Mouse (Mus musculus) liver, postnatal 0 days (tissue): Measurements from ENCODE around the gene Ttpal. TPM values are rescaled to one million over a fixed set of nuclear protein-coding genes. Genes with fewer than 3 reads are reported as not detected.

Experiments
- ATAC-seq: fragments of 200-750 bp; cut with Nextera tagmentation; 2 replicates; pipeline ENCODE4 v1.8.0; 2017; ENCODE audit warnings: mild to moderate bottlenecking, moderate library complexity
- DNase-seq: peaks from one replicate; pipeline ENCODE4 v3.0.0-alpha.2; 2016
- H3K27ac ChIP-seq: fragments of 300-500 bp; sonication (generic); 2 replicates; pipeline ENCODE4 v1.5.1; 2014; ENCODE audit warnings: antibody characterized with exemption, moderate library complexity, mild to moderate bottlenecking, low read depth
- H3K27me3 ChIP-seq: fragments of 300-500 bp; sonication (generic); 2 replicates; pipeline ENCODE4 v1.6.1; 2014; ENCODE audit warnings: low read length, control low read depth, mixed read lengths; ENCODE audit not compliant: insufficient read depth
- H3K36me3 ChIP-seq: fragments of 300-500 bp; sonication (generic); replicated peaks from 2 replicates; pipeline ENCODE4 v1.6.1; 2014; ENCODE audit warnings: mild to moderate bottlenecking, control low read depth, low read length, moderate library complexity, mixed read lengths; ENCODE audit not compliant: insufficient read depth
- H3K4me1 ChIP-seq: fragments of 300-500 bp; sonication (generic); 2 replicates; pipeline ENCODE4 v1.6.1; 2014; ENCODE audit warnings: antibody characterized with exemption, mild to moderate bottlenecking, control low read depth; ENCODE audit not compliant: insufficient read depth
- H3K4me2 ChIP-seq: fragments of 300-500 bp; sonication (generic); 2 replicates; pipeline ENCODE4 v1.6.1; 2014; ENCODE audit warnings: low read depth, mild to moderate bottlenecking, low read length, moderate library complexity, mixed read lengths
- H3K4me3 ChIP-seq: fragments of 300-500 bp; sonication (generic); 2 replicates; pipeline ENCODE4 v1.5.1; 2014; ENCODE audit warnings: low read depth, low read length
- H3K9ac ChIP-seq: fragments of 300-500 bp; sonication (generic); replicated peaks from 2 replicates; pipeline ENCODE4 v1.6.1; 2014; ENCODE audit warnings: mild to moderate bottlenecking, moderate library complexity
- H3K9me3 ChIP-seq: fragments of 300-500 bp; sonication (generic); 2 replicates; pipeline ENCODE4 v1.6.1; 2016; ENCODE audit warnings: mild to moderate bottlenecking, control low read depth, low read length, mixed read lengths
- CTCF ChIP-seq: sonication (generic); IDR thresholded peaks from 2 replicates; pipeline ENCODE4 v1.5.1; 2016; ENCODE audit warnings: antibody characterized with exemption, low read depth
- EP300 ChIP-seq: IDR thresholded peaks from 2 replicates; pipeline ENCODE4 v1.6.1; 2016; ENCODE audit warnings: antibody characterized with exemption, low read depth, mild to moderate bottlenecking
- WGBS: fragments of 180-500 bp; shearing (Covaris S2); extraction: QIAGEN DNeasy Blood & Tissue Kit; methylation state at CpG from one replicate; pipeline ENCODE4 v1.1.7; 2014; ENCODE audit not compliant: insufficient replicate concordance; 5-methylcytosine and 5-hydroxymethylcytosine counted together
- polyA plus RNA-seq: library from polyadenylated mRNA; unstranded; fragments of >200 nt; fragmentation: Nextera tagmentation; extraction: Ambion mirVana; gene quantifications from 2 replicates; pipeline ENCODE4 v1.2.1, GENCODE M21; 2015

Ttpal gene
- 6.7 and 9.5 TPM in 2 replicates for polyA plus RNA-seq

DNA sequence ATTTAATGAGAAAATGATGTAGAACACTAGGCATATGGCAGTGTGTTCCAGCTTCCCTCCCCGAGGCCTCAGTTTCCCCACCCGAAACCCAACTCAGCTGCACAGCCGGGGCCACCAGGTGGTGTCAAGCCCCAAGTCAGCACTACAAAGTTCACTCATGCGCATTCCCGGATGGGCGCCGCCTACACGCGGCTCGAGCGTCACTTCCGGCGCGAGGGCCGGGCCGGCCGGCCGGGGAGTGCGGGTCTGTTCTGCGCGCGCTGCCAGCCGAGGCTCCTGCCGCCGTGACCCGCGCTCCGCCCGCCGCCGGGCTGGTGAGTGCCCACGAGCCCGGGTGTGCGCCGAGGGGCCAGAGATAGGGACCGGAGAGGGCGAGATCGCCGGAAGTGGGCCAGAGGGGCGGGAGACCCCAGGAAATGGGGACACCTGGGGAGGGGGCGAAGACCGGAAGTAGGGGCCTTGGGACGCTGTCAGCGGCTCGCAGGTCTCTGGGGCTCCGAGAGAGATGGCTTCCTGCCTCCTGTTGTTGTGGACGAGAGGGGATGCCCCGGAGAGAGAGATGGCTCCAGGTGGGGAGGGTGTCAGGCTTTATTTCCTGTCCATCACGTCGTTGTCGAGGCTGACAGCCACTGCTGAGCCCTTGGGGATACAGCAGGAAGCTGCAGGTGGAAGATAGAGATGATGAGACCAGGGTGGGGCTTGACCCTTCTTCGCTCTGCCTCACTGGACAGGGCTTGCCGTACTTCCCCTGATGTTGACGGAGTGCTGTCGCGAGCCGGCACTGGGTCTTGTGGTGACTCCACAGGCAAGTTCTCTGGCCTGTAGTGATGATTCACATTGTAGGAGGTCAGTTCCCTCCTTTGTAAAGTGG is at the start of gene Ttpal:
Ttpal (plus strand) TSS at position 214 of the 871 bp plus-strand sequence.
- H3K9me3 ChIP-seq, result no peaks in the 10 kb centered on the region
- ATAC-seq (peak; percentile 87), DNase-seq (peak; percentile 93)
- TF ChIP-seq CTCF, result peak; percentile 79
- TF ChIP-seq EP300, result peak; percentile 29; the same call in 1 of the 2 replicates
- WGBS, result under 1% methylated on average over 57 of the region's 57 CpGs
- H3K27ac ChIP-seq, result peak within 1 kb of the TSS; percentile 94
- peak within 1 kb of the TSS; percentile 94 for H3K4me3 ChIP-seq
- peak within 1 kb of the TSS; percentile 93 for H3K9ac ChIP-seq
- H3K27me3 ChIP-seq, result no peaks in the 10 kb centered on the region
- peaks cover 22% of the 10 kb centered on the region for H3K4me1 ChIP-seq
- H3K36me3 ChIP-seq, result no peaks in the 10 kb centered on the region; the same call in 1 of the 2 replicates
- H3K4me2 ChIP-seq, result peak within 1 kb of the TSS; percentile 97

DNA sequence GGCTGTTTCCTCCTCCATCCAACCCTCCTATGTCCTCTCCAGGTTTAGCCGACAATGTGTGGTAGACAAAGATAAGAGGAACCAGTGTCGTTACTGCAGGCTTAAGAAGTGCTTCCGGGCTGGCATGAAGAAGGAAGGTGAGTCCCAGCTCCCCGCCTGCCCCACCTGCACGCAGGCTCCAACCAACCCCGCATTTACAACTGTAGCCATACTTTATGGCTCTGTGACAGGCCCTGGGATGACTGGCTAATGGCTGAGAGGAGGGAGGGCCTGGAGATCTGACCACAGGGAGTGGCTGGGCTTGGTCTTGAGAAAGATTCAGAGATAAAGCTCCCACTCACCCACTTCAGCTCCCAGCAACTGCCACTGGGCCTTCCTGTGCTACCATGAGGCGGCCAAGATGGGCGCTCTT is 49.6 kb upstream of the Ttpal start:
- peak overlapping the region; percentile 16; the same call in 1 of the 2 replicates for H3K9ac ChIP-seq

DNA sequence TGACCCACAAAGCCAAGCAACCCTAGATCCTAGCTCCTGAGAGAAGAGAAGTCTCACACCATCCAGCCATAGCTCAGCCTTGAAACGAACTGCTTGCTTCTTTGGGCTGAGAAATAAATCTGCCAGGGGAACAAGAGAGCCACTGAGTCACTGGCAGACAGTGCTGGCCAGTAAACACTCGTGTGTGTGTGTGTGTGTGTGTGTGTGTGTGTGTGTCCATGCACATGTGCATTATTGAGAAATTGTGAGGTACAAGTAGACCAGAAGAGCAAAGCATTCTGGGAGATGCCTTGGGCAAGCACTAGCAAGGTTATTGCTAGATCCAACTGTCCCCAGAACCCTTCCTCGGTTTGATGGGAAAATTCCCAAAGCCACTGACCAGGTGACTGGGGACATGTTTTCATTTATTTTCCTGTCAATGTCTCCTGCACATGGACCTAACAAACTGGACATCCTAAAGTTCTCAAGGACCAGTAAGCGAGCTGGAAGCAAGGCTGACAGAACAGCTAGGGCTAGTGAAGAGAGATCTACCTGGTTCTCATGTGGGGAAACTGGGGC is 47.6 kb upstream of the Ttpal start:
- Histone ChIP-seq H3K9ac (no peak overlapping the region), H3K9me3 (no peaks in the 10 kb centered on the region), H3K4me3 (no peak overlapping the region), H3K4me1 (peaks cover 32% of the 10 kb centered on the region), H3K36me3 (peaks cover 14% of the 10 kb centered on the region), H3K27me3 (no peaks in the 10 kb centered on the region), H3K4me2 (no peak overlapping the region), H3K27ac (peak overlapping the region; percentile 78)
- DNase-seq, result no peak
- ATAC-seq, result no peak
- TF ChIP-seq CTCF, result no peak
- 64% methylated on average over 4 of the region's 4 CpGs for WGBS

More for the DNA sequence above, 49.6 kb upstream of the Ttpal start:
- Histone ChIP-seq H3K4me2 (peak overlapping the region; percentile 45; the same call in 1 of the 2 replicates), H3K4me1 (peaks cover 23% of the 10 kb centered on the region), H3K36me3 (peaks cover 7% of the 10 kb centered on the region), H3K27ac (peak overlapping the region; percentile 51), H3K4me3 (no peak overlapping the region), H3K9me3 (no peaks in the 10 kb centered on the region), H3K27me3 (no peaks in the 10 kb centered on the region)
- no peak for TF ChIP-seq CTCF
- no peak for TF ChIP-seq EP300
- DNase-seq (no peak), ATAC-seq (peak; percentile 2; the same call in 1 of the 2 replicates)
- WGBS, result 16% methylated on average over 8 of the region's 8 CpGs

DNA sequence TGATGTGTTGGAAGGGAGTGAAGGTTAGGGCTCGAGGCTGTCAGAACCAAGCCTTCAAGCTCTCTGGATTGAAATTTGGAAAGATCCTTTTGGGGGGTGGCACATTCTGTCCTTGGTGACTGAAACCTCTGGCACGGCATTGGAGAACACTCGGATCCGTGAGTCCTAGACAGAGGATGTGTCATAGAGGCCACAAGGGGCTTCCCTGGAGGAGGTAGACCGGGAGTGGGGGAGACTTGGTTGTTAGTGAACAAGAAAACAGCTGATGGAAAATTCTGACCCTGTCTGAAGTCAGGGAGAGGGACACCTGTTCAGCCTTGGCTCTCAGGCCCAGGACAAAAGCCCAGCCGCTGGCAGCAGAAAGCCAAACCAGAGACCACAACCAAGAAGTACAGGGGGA is 47.1 kb upstream of the Ttpal start:
- H3K36me3 ChIP-seq, result peaks cover 14% of the 10 kb centered on the region
- DNase-seq (no peak), ATAC-seq (peak; percentile 3; the same call in 1 of the 2 replicates)
- H3K9me3 ChIP-seq, result no peaks in the 10 kb centered on the region
- peaks cover 32% of the 10 kb centered on the region for H3K4me1 ChIP-seq
- H3K27me3 ChIP-seq, result no peaks in the 10 kb centered on the region
- WGBS, result 75% methylated on average over 6 of the region's 6 CpGs
- H3K4me3 ChIP-seq, result no peak overlapping the region
- peak overlapping the region; percentile 7; the same call in 1 of the 2 replicates for H3K4me2 ChIP-seq
- TF ChIP-seq CTCF (no peak), EP300 (no peak)
- H3K27ac ChIP-seq, result peak overlapping the region; percentile 78
- H3K9ac ChIP-seq, result peak overlapping the region; percentile 36; the same call in 1 of the 2 replicates

DNA sequence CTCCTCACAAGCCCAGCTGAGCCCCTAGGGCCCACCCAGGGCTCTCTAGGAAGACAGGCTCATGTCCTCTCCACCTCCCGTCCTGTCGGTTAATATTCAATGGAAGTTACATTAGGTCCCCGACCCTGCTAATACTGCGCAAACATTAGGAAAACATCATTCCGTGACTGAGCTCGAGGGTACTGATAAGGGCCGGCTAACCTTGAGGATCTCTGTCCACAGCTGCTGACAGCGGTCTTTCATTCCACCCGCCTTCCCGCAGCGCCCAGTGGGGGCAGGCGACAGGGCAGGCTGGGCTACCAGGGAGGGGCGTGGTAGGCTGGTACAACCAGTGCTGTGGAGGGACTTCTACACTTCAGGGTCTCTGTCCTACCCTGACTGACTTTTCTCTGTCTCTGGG is 46.7 kb upstream of the Ttpal start:
- H3K9me3 ChIP-seq, result no peaks in the 10 kb centered on the region
- WGBS, result 45% methylated on average over 13 of the region's 13 CpGs

DNA sequence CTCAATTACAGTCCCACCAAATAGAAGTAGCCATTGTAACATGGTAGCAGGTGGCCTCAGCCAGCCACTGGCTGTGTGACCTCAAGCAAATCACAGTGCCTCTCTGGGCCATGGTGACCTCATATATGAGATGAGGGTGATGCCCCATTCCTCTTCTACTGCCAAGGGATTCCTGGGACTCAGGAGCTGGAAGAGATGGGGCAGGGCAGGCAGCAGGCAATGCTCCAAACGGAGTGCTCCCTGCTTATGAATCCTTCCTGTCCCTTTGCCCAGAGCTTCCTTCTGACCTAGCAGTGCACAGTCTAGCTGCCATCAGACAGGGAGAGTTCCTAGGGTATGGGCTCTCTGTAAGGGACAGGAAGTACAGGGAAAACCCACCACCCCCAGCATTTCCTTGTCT is 43.6 kb upstream of the Ttpal start:
- TF ChIP-seq EP300, result no peak
- TF ChIP-seq CTCF, result no peak
- WGBS, result 75% methylated on average over 1 of the region's 1 CpGs
- 0 out of 2 replicates have a peak overlapping the region, but pooled peaks have one; percentile 34 for H3K27ac ChIP-seq
- ATAC-seq (no peak), DNase-seq (no peak)
- no peaks in the 10 kb centered on the region for H3K27me3 ChIP-seq
- no peak overlapping the region for H3K4me3 ChIP-seq
- H3K4me1 ChIP-seq, result peaks cover 16% of the 10 kb centered on the region
- H3K9ac ChIP-seq, result no peak overlapping the region
- no peaks in the 10 kb centered on the region for H3K9me3 ChIP-seq
- H3K4me2 ChIP-seq, result no peak overlapping the region
- H3K36me3 ChIP-seq, result peaks cover 24% of the 10 kb centered on the region

More for the DNA sequence above, 46.7 kb upstream of the Ttpal start:
- DNase-seq (peak; percentile 60), ATAC-seq (peak; percentile 64)
- Histone ChIP-seq H3K36me3 (peaks cover 14% of the 10 kb centered on the region), H3K9ac (peak overlapping the region; percentile 36; the same call in 1 of the 2 replicates), H3K4me2 (peak overlapping the region; percentile 7; the same call in 1 of the 2 replicates), H3K27me3 (no peaks in the 10 kb centered on the region), H3K4me1 (peaks cover 32% of the 10 kb centered on the region), H3K4me3 (no peak overlapping the region), H3K27ac (peak overlapping the region; percentile 78)
- TF ChIP-seq EP300, result peak; percentile 53; the same call in 1 of the 2 replicates
- TF ChIP-seq CTCF, result no peak
